Mouse (Mus musculus) hindbrain, embryonic 13.5 days (tissue): ENCODE data around the gene Olfr1191-ps1. TPM values are rescaled to one million over a fixed set of nuclear protein-coding genes. Genes with fewer than 3 reads are reported as not detected.
"Not testable (repeated sequence)": the region's sequence is repeated elsewhere in the genome, so short reads cannot be mapped to it uniquely, and the experiment has no call there.

ENCODE experiments used
- ATAC-seq: fragments of 200-750 bp; cut with Nextera tagmentation; 2 replicates; pipeline ENCODE4 v1.8.0; 2017; ENCODE audit warnings: moderate TSS enrichment; ENCODE audit not compliant: low FRiP score
- H3K27ac ChIP-seq: fragments of 300-500 bp; sonication (generic); 2 replicates; pipeline ENCODE4 v1.5.1; 2015; ENCODE audit warnings: inconsistent platforms, mild to moderate bottlenecking, moderate library complexity
- H3K27me3 ChIP-seq: fragments of 300-500 bp; sonication (generic); 2 replicates; pipeline ENCODE4 v1.6.1; 2015; ENCODE audit warnings: mild to moderate bottlenecking, inconsistent platforms
- H3K36me3 ChIP-seq: fragments of 300-500 bp; sonication (generic); 2 replicates; pipeline ENCODE4 v1.6.1; 2015; ENCODE audit warnings: mild to moderate bottlenecking, inconsistent platforms
- H3K4me1 ChIP-seq: fragments of 300-500 bp; sonication (generic); replicated peaks from 2 replicates; pipeline ENCODE4 v1.6.1; 2015; ENCODE audit warnings: inconsistent platforms
- H3K4me2 ChIP-seq: fragments of 300-500 bp; sonication (generic); 2 replicates; pipeline ENCODE4 v1.6.1; 2015; ENCODE audit warnings: inconsistent platforms, mild to moderate bottlenecking, moderate library complexity
- H3K4me3 ChIP-seq: fragments of 300-500 bp; sonication (generic); 2 replicates; pipeline ENCODE4 v1.5.1; 2015; ENCODE audit warnings: mild to moderate bottlenecking, inconsistent platforms
- H3K9ac ChIP-seq: fragments of 300-500 bp; sonication (generic); 2 replicates; pipeline ENCODE4 v1.6.1; 2015; ENCODE audit warnings: mild to moderate bottlenecking, inconsistent platforms
- H3K9me3 ChIP-seq: fragments of 300-500 bp; sonication (generic); 2 replicates; pipeline ENCODE4 v1.6.1; 2016; ENCODE audit warnings: inconsistent platforms
- WGBS: fragments of 180-500 bp; shearing (Covaris S2); methylation state at CpG from one replicate; pipeline ENCODE4 v1.1.7; 2015; 5-methylcytosine and 5-hydroxymethylcytosine counted together
- polyA plus RNA-seq: library from polyadenylated mRNA; unstranded; fragments of >200 nt; fragmentation: Nextera tagmentation; extraction: Ambion mirVana; gene quantifications from 2 replicates; pipeline ENCODE4 v1.2.1, GENCODE M21; 2015

Gene Olfr1191-ps1
- polyA plus RNA-seq: not detected in 2 replicates

- not testable (repeated sequence) for H3K27ac ChIP-seq, H3K9ac ChIP-seq, H3K4me2 ChIP-seq, H3K27me3 ChIP-seq, ATAC-seq, H3K4me1 ChIP-seq, H3K4me3 ChIP-seq, H3K36me3 ChIP-seq, H3K9me3 ChIP-seq
- 91% methylated on average over 1 of the region's 1 CpGs for WGBS
Observed at GRCm38 (mm10) chr2:88640242-88640641, at the start of gene Olfr1191-ps1. Gene Olfr1191-ps1, plus strand, starts transcription at chr2:88640542.

DNA sequence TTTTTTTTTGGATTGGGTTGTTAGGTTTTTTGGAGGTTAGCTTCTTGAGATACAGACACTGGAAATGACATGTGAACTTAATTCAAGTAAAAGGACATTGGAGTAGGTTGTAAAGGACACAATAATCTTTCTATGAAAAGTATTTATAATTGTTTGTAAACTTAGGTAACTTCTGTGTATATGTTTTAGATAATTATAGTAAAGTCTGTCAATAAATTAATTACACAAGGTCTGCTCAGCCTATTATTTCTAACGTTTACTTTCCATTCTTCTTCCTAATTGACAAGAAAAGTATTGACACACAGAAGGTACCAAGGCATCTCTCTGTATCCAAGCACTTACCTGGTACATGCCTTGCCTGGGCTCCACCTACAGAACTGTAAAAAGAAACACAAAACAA is 7.9 kb downstream of the Olfr1191-ps1 start, which contains the start of gene Olfr1192-ps1:
TSS of gene Olfr1192-ps1 (plus strand) at position 301 of the 400 bp plus-strand sequence.
- no peak for ATAC-seq
- H3K27me3 ChIP-seq: no peaks in the 10 kb centered on the region
- 43% methylated on average over 1 of the region's 1 CpGs for WGBS
- no peak within 1 kb of the TSS for H3K27ac ChIP-seq
- no peak within 1 kb of the TSS for H3K9ac ChIP-seq
- no peaks in the 10 kb centered on the region for H3K4me1 ChIP-seq
- no peak within 1 kb of the TSS for H3K4me3 ChIP-seq
- no peaks in the 10 kb centered on the region for H3K36me3 ChIP-seq
- H3K4me2 ChIP-seq: no peak within 1 kb of the TSS
- H3K9me3 ChIP-seq: no peaks in the 10 kb centered on the region

DNA sequence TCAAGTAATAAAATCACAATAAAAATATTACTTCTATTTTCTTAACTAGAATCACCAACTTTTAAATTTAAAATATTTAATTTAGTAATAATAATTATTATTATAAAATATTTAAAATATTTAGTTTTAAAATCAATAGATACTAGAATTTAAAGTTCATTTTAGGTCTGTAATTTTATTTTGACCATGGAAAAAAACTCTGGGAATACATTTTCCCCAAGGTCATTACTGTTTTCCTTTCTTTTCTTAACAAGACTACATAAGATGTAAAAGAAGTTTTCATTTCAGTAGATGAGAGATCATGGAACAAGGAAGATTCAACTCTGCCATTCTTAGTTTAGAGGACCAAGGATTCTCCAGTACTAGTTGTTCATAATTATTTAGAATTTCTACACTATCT is 35.0 kb downstream of the Olfr1191-ps1 start, which contains the start of gene Olfr1193:
TSS of gene Olfr1193 (plus strand) at position 301 of the 400 bp plus-strand sequence.
- not testable (repeated sequence) for H3K9ac ChIP-seq, H3K4me2 ChIP-seq, ATAC-seq

DNA sequence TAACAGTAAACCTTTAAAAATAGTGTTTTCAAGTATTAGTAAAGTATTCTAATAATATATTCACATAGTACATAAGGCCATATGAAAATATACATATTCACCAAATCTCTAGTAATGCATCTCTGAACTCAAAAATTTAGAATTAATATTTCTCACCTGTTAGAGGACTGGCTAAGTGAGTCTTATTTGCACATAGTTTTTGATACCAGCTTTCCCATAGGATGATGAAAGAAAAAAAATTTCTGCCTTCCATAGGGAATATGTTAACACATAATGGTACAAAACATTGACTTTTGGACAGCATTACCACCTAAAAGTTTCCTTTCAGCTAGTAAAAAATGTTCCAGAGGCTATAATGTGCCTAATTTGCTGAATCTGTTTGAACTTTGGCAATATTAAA is 48.7 kb downstream of the Olfr1191-ps1 start, which contains the start of gene Olfr1195:
TSS of gene Olfr1195 (minus strand) at position 101 of the 400 bp plus-strand sequence.
- H3K27ac ChIP-seq: no peak within 1 kb of the TSS
- no peak for ATAC-seq
- no peak within 1 kb of the TSS for H3K4me3 ChIP-seq
- H3K9me3 ChIP-seq: no peaks in the 10 kb centered on the region
- no peaks in the 10 kb centered on the region for H3K36me3 ChIP-seq
- no peak within 1 kb of the TSS for H3K9ac ChIP-seq
- no peaks in the 10 kb centered on the region for H3K4me1 ChIP-seq
- H3K4me2 ChIP-seq: no peak within 1 kb of the TSS
- no peaks in the 10 kb centered on the region for H3K27me3 ChIP-seq

More for the DNA sequence above, 35.0 kb downstream of the Olfr1191-ps1 start, which contains the start of gene Olfr1193:
- H3K4me1 ChIP-seq, H3K27me3 ChIP-seq, H3K27ac ChIP-seq, H3K9me3 ChIP-seq, H3K36me3 ChIP-seq, H3K4me3 ChIP-seq: not testable (repeated sequence)

Other genes starting within 250 kb of the Olfr1191-ps1 start
- not detected in 2 replicates for gene Olfr1179, start 234.1 kb upstream of the Olfr1191-ps1 start, polyA plus RNA-seq
- gene Olfr1180, start 221.4 kb upstream of the Olfr1191-ps1 start, polyA plus RNA-seq: not detected in 2 replicates
- gene Olfr1181, start 214.4 kb upstream of the Olfr1191-ps1 start, polyA plus RNA-seq: not detected in 2 replicates
- gene Gm13757, start 191.4 kb upstream of the Olfr1191-ps1 start, polyA plus RNA-seq: not detected in 2 replicates
- gene Olfr1183, start 185.7 kb upstream of the Olfr1191-ps1 start, polyA plus RNA-seq: not detected in 2 replicates
- not detected in 2 replicates for gene Olfr1184, start 156.9 kb upstream of the Olfr1191-ps1 start, polyA plus RNA-seq
- gene Olfr1185-ps1, start 147.2 kb upstream of the Olfr1191-ps1 start, polyA plus RNA-seq: not detected in 2 replicates
- gene Olfr1186, start 122.0 kb upstream of the Olfr1191-ps1 start, polyA plus RNA-seq: not detected in 2 replicates
- not detected in 2 replicates for gene Olfr1188, start 83.6 kb upstream of the Olfr1191-ps1 start, polyA plus RNA-seq
- not detected in 2 replicates for gene Olfr1189, start 54.1 kb upstream of the Olfr1191-ps1 start, polyA plus RNA-seq
- not detected in 2 replicates for gene Olfr1192-ps1, start 8.0 kb downstream of the Olfr1191-ps1 start, polyA plus RNA-seq
- not detected in 2 replicates for gene Olfr1193, start 35.1 kb downstream of the Olfr1191-ps1 start, polyA plus RNA-seq
- gene Olfr1195, start 48.6 kb downstream of the Olfr1191-ps1 start, polyA plus RNA-seq: not detected in 2 replicates
- gene Olfr1196, start 64.1 kb downstream of the Olfr1191-ps1 start, polyA plus RNA-seq: not detected in 2 replicates
- not detected in 2 replicates for gene Olfr1197, start 91.8 kb downstream of the Olfr1191-ps1 start, polyA plus RNA-seq
- not detected in 2 replicates for gene Olfr1198, start 110.8 kb downstream of the Olfr1191-ps1 start, polyA plus RNA-seq
- gene Olfr1199, start 119.9 kb downstream of the Olfr1191-ps1 start, polyA plus RNA-seq: not detected in 2 replicates
- gene Olfr1200, start 129.9 kb downstream of the Olfr1191-ps1 start, polyA plus RNA-seq: not detected in 2 replicates
- gene Olfr1201, start 152.5 kb downstream of the Olfr1191-ps1 start, polyA plus RNA-seq: not detected in 2 replicates
- gene Olfr1202, start 174.0 kb downstream of the Olfr1191-ps1 start, polyA plus RNA-seq: not detected in 2 replicates
- gene Olfr1205, start 189.2 kb downstream of the Olfr1191-ps1 start, polyA plus RNA-seq: not detected in 2 replicates
- not detected in 2 replicates for gene Olfr1204, start 208.8 kb downstream of the Olfr1191-ps1 start, polyA plus RNA-seq
- gene Olfr1206, start 222.7 kb downstream of the Olfr1191-ps1 start, polyA plus RNA-seq: not detected in 2 replicates